Mouse (Mus musculus) thymus, postnatal 36 days (tissue): Measurements from ENCODE around the gene Sync.
A peak's percentile ranks its signal among the peaks of the same experiment; 100 is the strongest.

Experiments
- DNase-seq, 2 experiments: peaks; one replicate each; pipeline ENCODE4 v3.0.0; 2022; ENCODE audit warnings: mixed read lengths in 2 of 2

Gene Sync

DNA sequence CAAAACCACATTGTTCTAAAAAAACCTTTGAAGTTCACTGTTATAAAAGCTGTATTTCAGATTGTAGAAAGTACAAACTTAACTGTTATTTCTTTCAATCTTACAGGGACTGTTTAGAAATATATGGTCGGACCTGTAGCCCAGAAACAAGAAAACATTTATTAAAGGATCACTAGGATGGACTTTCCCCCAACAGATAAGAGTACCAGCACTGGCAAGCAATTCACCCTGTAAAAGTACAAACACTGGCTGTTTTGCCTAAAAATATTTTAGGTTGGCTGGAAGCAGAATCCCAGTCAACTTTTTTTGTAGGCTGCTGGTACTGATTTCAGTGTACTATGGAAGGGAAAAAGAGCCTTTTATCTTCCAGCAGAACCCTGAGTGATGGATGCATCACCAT, 20.5 kb downstream of the Sync start:
- no peak for DNase-seq

DNA sequence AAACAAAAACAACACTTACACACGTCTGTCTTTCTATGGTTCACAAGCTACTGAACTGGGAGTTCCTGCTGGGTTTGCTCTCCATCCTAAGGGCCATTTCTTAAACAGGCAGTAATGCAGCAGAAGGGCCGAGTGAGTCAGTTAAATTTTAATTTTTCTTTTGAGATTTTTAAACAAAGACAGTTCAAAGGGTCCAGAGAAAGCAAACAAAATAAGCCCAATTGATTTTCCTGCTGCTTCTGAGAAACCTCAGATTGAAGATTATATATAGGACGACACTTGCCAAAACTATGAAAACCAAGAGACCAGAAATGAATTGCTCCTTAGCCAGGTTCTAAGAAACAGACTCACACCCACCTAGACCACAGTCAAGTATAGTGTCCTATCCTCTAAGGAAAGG, 26.5 kb downstream of the Sync start:
- no peak for DNase-seq

DNA sequence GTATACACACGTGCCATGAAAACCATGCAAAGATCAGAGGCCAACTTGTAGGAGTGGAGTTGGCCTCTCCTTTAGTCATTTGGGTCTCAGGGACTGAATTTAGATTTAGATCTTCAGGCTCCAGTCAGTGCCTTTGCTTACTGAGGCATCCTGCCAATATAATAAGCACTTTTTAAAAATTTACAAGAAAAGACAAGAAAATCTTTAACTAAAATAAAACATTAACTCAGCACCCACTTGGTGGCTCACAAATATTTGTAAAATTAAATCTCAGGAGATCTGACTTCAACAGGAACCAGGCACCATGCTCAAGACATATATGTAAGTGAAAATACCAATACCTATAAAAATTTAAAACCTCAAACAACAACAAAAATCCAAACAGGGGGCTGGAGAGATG, 33.5 kb downstream of the Sync start:
- DNase-seq: no peak

DNA sequence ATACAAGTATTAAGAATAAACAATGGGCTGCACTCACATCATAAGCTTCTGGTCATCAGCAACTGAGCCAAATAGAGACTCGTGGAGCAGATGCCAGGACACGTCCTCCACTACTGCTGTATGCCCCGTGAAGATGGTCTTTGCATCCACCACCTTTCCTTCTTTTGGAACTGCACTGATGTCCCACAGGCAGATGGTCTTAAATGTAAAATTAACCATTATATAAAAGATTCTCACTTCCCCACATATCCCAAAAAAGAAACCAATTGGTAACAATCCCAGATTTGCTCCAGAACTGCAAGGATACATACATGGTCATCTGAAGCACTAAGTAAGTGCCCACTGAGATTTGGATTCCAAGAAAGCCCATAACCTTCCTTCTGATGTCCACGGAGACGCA, 34.6 kb downstream of the Sync start:
- DNase-seq: no peak

DNA sequence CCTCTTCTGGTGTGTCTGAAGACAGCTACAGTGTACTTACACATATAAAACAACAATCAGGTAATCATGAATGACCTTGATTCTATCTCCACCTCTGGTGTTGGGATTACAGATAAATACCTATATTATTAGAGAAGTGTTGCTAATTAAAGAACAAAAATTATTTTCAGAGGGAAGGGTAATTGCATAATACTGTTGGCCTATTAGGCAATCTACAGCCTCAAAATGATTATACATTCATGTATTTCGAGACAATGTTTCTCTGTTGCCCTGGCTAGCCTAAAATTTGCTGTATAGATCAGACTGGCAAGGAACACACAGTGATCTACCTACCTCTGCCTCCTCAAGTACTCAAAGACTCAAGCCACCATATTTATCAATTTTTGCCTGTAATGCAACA, 36.1 kb downstream of the Sync start:
- DNase-seq: no peak

DNA sequence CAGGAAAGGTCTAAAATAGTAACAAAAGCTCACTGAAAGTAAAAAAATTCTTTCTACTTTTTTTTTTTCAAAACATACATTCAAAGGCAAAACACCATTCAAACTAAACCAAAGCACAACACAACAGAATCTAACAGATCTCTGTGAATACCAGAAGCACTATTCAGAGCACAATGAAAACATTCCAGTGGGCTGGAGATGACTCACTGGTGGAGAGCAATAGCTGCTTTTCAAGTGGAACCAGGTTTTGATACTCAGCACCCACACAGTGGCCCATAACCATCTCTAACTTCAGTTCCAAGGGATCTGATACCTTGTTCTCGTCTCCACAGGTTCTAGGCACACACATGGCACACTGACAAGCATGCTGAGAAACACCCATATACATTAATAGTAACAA, 37.3 kb downstream of the Sync start:
- DNase-seq: no peak

DNA sequence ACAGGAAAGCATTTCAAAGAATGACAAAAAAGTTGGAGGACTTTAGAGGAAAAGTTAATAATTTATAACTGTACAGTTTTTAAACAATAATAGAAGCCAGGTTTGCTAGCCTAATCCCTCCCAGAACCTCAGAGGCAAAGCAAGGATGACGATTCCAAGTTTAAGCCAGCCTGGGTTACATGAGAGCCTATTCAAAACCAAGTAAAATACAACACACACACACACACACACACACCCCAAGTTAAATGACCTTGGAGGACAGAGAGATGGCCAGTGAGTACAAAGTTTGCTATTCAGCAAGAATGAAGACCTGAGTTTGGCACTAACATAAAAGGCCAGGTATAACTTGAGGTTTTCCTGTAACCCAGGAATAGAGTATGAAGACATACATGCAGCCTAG, 38.8 kb downstream of the Sync start:
- DNase-seq: no peak

DNA sequence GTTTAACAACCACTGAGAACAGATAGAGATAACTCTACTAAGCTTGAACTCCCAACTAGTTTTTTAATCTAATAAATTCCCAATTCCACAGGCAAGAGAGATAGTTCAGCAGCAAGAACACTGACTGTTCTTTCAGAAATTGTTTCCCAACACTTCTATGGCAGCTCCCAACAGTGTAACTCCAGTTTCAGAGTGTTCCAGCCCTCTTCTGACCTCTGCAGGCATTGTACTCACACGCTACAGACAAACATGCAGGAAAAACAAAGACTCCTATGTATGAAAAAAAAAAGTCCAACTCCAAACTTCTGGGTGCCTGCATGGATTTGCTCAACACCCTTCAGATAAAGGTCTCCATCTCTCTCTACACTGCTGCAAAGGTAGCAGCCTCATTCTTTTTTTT, 45.4 kb downstream of the Sync start:
- no peak for DNase-seq

DNA sequence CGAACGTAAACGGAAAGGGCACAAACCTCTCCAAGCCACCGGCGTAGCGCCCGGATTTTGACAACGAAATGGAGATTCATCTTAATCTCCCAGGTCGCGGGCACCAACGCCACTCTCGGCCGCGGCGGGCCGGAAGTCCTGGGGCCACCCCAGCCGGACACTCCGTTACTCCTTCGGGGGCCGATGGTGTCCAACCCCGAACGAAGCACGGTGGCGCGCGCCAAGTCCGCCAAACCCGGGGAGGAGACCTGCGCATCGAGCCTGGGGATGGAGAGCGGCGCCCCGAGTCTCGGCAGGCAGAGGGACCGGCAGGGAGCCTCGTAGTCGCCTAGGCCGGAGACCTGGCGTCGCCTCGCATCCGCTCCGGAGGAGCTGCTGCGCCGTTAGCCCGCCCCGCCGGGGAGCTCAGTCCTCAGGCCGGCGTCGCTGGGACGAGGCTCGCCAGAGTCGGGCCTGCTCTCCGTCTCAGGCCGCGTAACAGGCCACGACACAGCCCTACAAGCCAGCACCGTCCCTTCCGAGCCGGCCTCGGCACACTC, 47.3 kb downstream of the Sync start:
- no peak for DNase-seq

DNA sequence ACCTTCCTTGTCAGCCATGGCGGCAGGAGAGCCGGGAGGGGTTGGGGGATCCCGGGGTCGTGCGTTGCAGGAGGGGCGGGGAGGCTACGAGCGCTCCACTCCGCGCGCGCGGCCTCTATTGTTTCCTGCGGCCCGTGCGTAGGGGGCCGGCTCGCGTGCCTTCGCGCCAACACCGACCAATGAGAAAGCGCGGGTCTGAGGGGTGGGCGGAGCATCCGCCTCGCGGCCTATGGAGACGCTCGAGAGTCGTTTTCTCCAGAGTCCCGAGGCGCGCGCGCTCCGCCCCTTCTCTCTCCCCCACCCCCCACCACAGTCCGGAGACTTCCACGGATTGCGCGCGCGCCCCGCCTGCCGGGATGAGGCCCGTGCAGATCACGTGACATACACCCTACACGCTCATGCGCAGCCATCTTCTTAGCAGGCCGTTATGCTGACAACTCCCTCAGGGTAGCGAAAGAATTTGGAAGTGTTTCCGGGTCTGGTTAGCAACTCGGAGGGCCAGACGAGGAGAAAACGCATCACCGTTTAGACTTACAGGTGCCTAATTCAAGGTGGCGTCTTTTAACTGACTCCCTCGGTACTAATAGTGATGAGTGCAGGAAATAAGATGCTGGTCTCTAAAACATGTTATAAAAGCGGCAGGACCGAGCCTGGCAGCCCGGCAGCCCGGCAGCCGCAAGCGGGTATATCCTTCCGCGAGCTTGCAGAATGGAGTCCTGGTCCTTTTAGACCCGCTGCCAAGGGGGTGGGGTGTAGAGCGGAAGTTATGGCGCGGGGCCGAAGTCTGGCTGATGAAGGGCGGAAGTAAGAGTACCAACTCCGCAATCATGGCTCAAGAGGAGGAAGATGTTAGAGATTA, 48.0 kb downstream of the Sync start, which contains the start of the genes Rbbp4 and Zbtb8os:
Gene Rbbp4, minus strand, starts transcription at position 155 of the 859 bp plus-strand sequence.
Gene Zbtb8os, plus strand, starts transcription at position 480 of the 859 bp plus-strand sequence.
- DNase-seq: peak; percentile 97 to 99

DNA sequence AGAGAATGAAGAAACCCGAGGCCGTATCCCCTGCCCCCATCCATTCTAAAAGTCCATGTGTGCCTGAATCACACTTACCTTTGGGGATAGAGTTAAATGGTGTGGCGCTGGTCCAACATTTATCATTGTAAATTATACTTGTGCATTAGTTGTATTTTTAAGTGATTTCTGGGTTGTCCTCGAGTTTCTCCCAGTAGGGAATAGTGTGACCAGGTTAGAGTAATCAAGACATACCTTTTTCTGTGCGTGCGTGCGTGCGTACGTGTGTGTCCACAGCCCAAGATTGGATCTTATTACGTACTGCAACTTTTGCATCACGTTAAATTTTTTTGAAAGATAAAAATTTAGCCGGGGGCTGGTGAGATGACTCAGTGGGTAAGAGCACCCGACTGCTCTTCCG, 48.9 kb downstream of the Sync start:
- DNase-seq: no peak

DNA sequence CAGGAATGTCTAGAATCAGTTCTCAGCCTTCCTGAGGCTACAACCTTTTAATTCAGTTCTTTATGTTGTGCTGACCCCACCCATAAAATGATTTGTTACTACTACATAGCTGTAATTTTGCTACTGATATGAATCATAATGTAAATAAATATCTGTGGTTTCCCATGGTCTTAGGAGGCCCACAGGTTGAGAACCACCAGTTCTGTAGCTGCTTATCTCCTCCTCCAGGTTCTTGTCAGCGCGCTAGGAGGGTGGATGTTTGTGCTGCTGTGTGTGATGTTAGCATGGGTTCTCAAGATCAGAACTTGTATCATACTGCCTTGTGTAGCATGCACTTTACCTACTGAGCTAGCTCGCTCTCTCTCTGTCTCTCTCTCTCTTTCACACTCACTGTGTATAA, 52.3 kb downstream of the Sync start:
- DNase-seq: no peak

DNA sequence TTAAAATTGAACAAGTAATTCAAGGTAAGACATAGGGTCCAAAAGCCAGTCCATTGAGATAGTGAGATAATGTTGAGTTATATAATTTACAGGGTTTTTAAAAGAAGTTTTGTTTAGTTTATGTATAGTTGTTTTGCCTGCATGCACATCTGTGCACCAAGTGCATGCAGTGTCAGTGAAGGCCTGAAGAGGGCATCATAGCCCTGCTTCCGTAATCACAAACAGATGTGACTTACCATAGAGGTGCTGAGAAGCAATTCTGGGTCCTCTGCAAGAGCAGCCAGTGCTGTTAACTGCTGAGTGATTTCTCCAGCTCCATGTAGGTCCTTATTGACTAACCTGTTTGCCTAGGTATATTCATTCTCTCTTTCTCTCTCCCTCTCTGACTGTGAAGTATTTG, 54.5 kb downstream of the Sync start:
- no peak for DNase-seq

DNA sequence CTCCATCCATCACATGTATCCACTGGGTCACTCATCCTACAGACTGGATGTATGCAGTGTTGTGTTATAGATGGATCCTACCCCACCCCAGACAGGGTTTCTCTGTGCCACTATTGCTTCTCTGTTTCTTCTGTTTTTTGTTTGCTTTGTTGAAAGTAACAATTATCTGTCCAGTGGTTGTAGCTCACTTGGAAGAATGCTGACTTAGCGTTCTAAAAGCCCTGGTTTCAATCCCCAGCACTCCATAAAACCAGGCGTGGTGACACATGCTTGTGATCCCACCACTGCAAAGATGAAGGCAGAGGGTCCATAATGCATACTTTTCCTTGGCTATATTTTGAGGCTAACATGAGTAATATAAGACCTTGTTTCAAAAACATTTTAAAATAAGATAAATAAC, 55.3 kb downstream of the Sync start:
- DNase-seq: no peak

DNA sequence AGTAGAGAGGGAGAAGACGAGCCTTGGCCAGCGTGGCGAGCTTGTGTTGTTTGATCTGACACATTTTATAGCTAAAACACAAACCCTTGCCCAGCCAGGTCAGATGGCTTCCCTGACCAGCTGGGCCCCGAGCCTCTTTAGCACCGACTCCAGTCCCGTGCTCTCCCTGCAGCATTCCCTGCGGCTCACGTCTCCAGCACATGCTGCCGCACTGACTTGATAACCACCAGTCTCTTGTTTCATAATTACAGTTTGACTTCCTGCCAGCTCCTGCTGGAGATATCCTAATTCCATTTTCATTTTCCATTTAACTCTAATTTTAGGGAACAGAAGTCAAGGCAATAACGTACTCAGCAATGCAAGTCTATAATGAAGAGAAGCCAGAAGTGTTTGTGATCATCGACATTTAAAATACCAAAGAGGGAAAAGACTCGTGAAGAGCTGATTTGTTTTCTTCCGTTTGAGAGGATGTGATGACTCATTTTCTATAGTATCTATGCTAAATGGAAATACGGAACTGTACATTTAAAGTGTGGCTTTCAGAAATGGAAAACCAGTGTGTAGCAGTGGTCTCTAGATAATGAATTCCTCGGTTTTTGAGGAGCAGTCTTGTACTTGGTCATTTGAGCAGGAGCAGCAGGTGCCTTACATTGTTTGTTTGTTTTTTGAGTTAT, 59.2 kb downstream of the Sync start:
- DNase-seq: no peak

DNA sequence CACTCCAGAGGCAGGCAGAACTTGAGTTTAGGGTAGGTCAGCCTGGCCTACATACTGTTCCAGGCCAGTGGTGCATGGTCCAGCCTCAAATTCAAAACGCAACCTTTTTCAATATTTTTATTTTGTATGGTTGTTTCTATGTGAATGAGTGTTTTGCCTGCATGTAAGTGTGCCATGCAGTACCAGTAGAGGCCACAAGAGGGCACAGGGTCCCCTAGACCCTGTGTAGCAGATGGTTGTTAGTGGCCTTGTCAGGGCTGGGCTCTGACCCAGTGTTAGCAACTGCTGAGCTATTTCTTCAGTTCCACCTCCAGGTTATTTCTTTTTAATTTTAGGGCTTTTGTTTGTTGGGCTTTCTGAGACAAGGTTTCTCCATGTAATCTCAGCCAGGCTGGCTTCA, 63.2 kb downstream of the Sync start:
- DNase-seq: peak; percentile 58 to 69

DNA sequence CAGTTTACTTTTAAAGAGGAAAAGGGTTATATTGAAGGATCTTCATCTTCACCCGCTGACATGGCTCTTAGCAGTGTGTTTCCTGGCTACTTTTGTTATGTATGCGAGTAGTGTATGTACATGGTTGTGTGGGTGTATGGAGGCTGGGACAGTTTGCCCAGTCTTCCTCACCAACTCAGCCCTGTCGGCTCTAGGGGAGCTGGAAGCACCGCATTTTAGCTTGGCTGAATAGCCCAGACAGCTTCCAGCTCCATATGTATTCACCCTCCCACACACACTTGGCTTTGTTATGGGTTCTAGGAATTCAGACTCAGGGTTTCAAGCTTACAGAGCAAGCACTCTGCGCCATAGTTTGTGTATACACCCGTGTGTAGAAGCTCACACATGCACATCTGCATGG, 63.7 kb downstream of the Sync start:
- DNase-seq: no peak

DNA sequence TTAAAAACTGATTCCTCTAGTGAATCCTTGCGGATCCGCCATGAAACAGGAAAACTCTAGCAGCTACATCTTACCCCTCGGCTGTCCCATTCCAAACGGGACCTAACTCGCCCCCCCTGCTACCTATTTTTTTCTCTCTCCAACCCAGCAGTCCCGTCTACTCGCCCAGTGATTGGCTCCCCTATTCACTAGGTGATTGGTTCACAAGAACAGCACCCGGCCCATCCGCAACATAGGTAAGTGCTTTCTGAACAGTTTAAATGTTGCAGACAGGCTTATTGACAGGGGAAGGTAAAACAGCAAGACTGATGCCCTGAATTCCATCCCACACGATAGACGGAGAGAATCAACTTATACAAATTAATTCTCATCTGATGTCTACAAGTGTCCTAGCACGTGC, 65.8 kb downstream of the Sync start:
- no peak for DNase-seq

DNA sequence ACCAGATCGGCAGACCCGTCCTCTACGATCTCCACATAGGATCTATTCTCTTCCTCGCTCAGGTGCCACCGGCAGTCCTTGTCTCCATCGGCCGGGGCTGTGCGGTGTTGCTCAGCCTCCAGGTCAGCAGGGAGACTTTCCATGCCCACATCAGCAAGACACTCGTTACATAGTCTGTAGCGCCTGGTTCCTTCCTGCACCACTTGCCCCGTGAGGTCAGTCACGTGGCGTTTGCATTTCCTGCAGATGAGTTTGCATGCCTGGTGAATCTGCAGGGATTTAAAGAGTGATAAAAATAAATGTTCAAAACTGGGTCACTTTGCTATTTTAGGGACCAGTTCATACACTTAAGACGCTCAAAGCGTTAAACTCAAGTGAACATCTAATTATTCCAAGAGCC, 66.8 kb downstream of the Sync start:
- peak; percentile 13 to 24 for DNase-seq

DNA sequence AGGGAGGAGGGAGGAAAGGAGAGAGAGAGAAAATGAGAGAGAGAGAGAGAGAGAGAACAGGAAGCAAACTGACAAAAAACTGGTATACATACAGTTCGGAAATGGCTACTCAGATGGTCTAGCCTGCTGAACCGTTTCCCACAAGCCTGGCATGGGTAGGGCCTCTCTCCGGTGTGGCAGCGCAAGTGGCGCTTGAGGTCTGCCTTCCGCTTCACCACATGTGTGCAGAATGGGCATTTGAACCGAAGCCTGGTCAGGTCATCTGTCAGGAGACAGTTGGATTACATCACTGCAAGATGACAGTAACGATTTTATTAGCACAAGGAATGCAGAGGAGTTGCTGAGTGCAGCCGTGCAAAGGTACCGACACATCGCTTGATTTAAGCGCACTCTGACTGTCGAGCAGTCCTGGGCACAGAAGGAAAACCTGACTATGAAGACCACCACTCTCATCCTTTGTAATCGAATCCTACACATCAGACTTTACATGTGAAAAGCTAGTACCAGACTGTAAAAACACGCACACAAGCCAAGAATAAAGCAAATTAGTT, 70.3 kb downstream of the Sync start:
- DNase-seq: no peak
